Mouse (Mus musculus) liver, embryonic 12.5 days (tissue): Measurements from ENCODE around the gene Snrnp25. TPM values are rescaled to one million over a fixed set of nuclear protein-coding genes. Genes with fewer than 3 reads are reported as not detected.
"Not testable (repeated sequence)": the region's sequence is repeated elsewhere in the genome, so short reads cannot be mapped to it uniquely, and the experiment has no call there.

Experiments
- ATAC-seq: fragments of 200-750 bp; cut with Nextera tagmentation; 2 replicates; pipeline ENCODE4 v1.8.0; 2017; ENCODE audit warnings: moderate number of reproducible peaks, mild to moderate bottlenecking, moderate library complexity
- H3K27ac ChIP-seq: fragments of 300-500 bp; sonication (generic); 2 replicates; pipeline ENCODE4 v1.5.1; 2016; ENCODE audit warnings: mild to moderate bottlenecking
- H3K27me3 ChIP-seq: fragments of 300-500 bp; sonication (generic); replicated peaks from 2 replicates; pipeline ENCODE4 v1.6.1; 2016; ENCODE audit warnings: mild to moderate bottlenecking, moderate library complexity
- H3K36me3 ChIP-seq: fragments of 300-500 bp; sonication (generic); 2 replicates; pipeline ENCODE4 v1.6.1; 2016; ENCODE audit warnings: mild to moderate bottlenecking, moderate library complexity
- H3K4me1 ChIP-seq: fragments of 300-500 bp; sonication (generic); 2 replicates; pipeline ENCODE4 v1.6.1; 2016
- H3K4me2 ChIP-seq: fragments of 300-500 bp; sonication (generic); 2 replicates; pipeline ENCODE4 v1.6.1; 2016; ENCODE audit warnings: mild to moderate bottlenecking, moderate library complexity
- H3K4me3 ChIP-seq: fragments of 300-500 bp; sonication (generic); 2 replicates; pipeline ENCODE4 v1.5.1; 2016; ENCODE audit warnings: mild to moderate bottlenecking, moderate library complexity
- H3K9ac ChIP-seq: fragments of 300-500 bp; sonication (generic); 2 replicates; pipeline ENCODE4 v1.6.1; 2016; ENCODE audit warnings: mild to moderate bottlenecking, moderate library complexity
- H3K9me3 ChIP-seq: fragments of 300-500 bp; sonication (generic); replicated peaks from 2 replicates; pipeline ENCODE4 v1.6.1; 2016; ENCODE audit warnings: mild to moderate bottlenecking, moderate library complexity
- WGBS: fragments of 180-500 bp; shearing (Covaris S2); methylation state at CpG from one replicate; pipeline ENCODE4 v1.1.7; 2016; ENCODE audit not compliant: insufficient replicate concordance; 5-methylcytosine and 5-hydroxymethylcytosine counted together
- polyA plus RNA-seq: library from polyadenylated mRNA; unstranded; fragments of >200 nt; fragmentation: Nextera tagmentation; extraction: Ambion mirVana; gene quantifications from 2 replicates; pipeline ENCODE4 v1.2.1, GENCODE M21; 2016

Gene Snrnp25
- polyA plus RNA-seq, 1 experiment from 2014 or later: 103 TPM

DNA sequence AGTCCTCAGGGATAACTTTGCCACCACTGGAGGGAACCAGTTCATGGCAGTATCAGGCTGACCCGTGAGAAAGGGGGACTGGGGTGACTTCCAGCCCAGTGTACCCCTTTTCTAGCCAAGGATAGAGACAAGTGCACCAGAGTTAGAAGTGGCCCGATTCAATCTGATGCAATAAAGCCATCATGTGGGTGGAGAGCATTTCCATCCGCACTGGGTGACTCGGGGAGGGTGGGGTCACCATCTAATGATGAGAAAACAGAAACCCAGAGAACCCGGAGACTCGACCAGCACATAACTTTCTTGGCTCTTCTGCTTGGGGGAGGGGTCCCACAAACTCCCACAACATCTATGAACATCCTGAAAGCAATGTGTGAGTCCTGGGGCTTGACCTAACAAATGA lies 8.5 kb upstream of the Snrnp25 start:
- 34% methylated on average over 6 of the region's 6 CpGs for WGBS
- no peak for ATAC-seq
- H3K36me3 ChIP-seq: no peaks in the 10 kb centered on the region
- no peak overlapping the region for H3K27ac ChIP-seq
- H3K9ac ChIP-seq: no peak overlapping the region
- H3K9me3 ChIP-seq: no peaks in the 10 kb centered on the region
- no peak overlapping the region for H3K4me3 ChIP-seq
- peaks cover 58% of the 10 kb centered on the region for H3K4me1 ChIP-seq
- no peaks in the 10 kb centered on the region for H3K27me3 ChIP-seq
- H3K4me2 ChIP-seq: no peak overlapping the region

DNA sequence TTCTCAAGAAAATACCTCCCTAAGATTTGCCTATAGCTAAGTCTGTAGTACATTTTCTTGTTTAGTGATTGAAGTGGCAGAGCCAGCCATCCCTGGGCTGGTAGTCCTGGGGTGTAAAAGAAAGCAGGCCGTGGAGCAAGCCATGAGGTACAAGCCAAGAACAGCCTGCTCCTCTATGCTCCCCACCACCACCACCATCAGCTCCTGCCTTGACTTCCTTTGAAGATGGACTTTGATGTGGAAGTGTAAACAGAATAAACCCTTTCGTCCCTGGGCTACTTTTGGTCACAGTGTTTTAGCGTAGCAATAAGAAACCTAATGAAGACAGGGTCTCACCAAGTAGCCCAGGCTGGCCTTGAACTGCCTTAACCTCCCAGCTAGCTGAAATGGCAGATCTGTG lies 7.4 kb upstream of the Snrnp25 start:
- no peak overlapping the region for H3K4me3 ChIP-seq
- no peaks in the 10 kb centered on the region for H3K27me3 ChIP-seq
- peaks cover 58% of the 10 kb centered on the region for H3K4me1 ChIP-seq
- 45% methylated on average over 3 of the region's 3 CpGs for WGBS
- ATAC-seq: no peak
- no peak overlapping the region for H3K27ac ChIP-seq
- H3K4me2 ChIP-seq: no peak overlapping the region
- no peaks in the 10 kb centered on the region for H3K9me3 ChIP-seq
- no peak overlapping the region for H3K9ac ChIP-seq
- H3K36me3 ChIP-seq: no peaks in the 10 kb centered on the region

DNA sequence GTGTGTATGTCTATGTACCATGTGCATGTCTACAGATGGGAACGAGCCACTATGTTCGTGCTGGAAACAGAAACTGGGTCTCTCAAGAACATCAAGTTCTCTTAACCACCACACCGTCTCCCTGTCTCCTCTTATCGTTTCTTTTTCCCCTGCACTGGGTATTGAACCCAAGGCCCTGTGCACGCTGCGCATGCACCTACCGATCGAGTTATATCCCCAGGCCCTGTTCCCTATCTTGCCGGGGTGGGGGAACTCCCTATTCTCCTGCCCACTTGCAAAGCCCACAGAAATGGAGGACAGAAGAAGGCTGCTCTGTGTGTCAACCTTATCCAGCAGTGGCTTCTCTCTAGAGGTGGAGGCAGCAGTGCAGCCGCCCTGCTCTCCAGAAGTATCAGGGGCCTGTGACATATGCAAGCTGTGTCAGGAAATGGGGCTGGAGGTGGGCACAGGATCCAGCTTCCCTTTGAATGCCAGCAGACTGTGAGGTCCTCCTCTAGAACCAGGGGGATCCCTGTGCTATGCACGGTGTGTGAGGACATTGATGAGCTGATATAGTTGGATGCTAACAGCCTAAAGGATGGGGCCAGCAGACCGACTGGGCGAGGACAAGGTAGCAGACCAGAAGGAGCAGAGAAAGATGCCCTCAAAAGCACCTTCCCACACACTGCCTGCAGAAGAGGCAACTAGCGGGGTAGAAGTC lies 6.8 kb upstream of the Snrnp25 start:
- Histone ChIP-seq H3K9ac (no peak overlapping the region), H3K4me3 (no peak overlapping the region), H3K9me3 (no peaks in the 10 kb centered on the region), H3K4me1 (peaks cover 61% of the 10 kb centered on the region), H3K27ac (0 out of 2 replicates have a peak overlapping the region, but pooled peaks have one; percentile 1), H3K36me3 (no peaks in the 10 kb centered on the region), H3K27me3 (no peaks in the 10 kb centered on the region), H3K4me2 (peak overlapping the region; percentile 34; the same call in 1 of the 2 replicates)
- ATAC-seq: no peak
- 46% methylated on average over 14 of the region's 14 CpGs for WGBS

DNA sequence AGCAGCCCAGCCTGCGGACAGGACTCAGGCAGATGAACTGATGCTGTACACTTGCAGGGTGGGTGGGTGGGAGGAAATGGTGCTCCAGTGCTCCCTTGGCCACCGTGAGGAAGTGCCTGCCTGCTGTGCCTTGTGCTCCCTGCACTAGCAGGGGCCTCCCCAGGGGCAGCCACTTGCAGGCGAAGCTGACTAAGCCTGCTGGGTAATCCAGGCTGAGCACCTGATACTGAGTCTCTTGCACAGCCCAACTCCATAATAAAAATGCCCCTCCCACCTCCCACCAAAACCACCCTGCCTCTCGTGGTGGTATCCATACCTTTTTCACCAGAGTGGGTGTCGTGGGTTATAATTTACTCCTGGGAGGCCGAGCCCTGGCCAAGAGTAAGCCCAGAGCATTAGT lies 6.0 kb upstream of the Snrnp25 start:
- Histone ChIP-seq H3K36me3 (no peaks in the 10 kb centered on the region), H3K27ac (0 out of 2 replicates have a peak overlapping the region, but pooled peaks have one; percentile 13), H3K27me3 (no peaks in the 10 kb centered on the region), H3K9ac (peak overlapping the region; percentile 17), H3K4me2 (peak overlapping the region; percentile 34), H3K4me3 (no peak overlapping the region), H3K4me1 (peaks cover 69% of the 10 kb centered on the region), H3K9me3 (no peaks in the 10 kb centered on the region)
- 16% methylated on average over 6 of the region's 6 CpGs for WGBS
- ATAC-seq: peak; percentile 55

DNA sequence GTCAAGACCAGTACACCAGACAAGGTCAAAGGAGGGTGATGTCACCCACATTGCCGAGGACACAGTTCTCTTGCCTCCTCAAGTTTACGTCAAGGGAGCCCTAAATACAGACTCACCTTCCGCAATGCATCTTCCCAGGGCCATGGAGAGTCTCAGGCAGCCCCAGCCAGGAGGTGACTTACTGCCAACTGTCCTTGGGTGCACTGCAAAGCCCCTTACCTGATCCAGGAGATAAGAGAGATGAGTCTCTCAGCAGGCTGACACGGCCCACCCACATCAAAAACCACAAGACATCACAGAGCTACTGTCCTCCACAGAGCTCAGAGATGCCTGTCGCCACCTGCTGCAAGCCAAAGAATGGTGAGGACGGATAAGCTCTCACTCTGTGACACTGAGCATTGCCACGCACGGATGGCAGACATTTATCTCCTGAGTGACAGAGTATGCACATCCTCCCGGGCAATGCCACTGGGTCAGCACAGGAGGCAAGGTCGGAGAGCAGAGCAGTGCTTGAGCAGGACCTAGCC lies 5.1 kb upstream of the Snrnp25 start, which contains the start of gene Il9r:
Gene Il9r, minus strand, starts transcription at position 205 of the 527 bp plus-strand sequence.
- 17% methylated on average over 10 of the region's 10 CpGs for WGBS
- Histone ChIP-seq H3K27ac (0 out of 2 replicates have a peak within 1 kb of the TSS, but pooled peaks have one; percentile 13), H3K9me3 (no peaks in the 10 kb centered on the region)

DNA sequence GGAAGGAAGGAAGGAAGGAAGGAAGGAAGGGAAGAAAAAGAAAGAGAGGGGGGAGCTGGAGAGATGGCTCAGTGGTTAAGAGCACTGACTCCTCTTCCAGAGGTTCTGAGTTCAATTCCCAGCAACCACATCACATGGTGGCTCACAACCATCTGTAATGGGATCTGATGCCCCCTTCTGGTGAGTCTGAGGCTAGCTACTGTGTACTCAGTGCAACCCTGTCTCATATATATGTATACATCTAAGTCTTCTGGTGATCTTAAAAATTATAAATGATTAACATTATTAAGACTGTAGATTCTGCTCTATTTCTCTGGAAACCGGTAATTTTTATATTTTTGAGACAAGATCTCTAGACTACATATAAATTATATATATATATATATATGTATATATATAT lies 4.2 kb upstream of the Snrnp25 start:
- H3K4me2 ChIP-seq, H3K9me3 ChIP-seq, H3K36me3 ChIP-seq, H3K4me3 ChIP-seq, H3K27ac ChIP-seq, H3K9ac ChIP-seq, H3K27me3 ChIP-seq, ATAC-seq: not testable (repeated sequence)
- 56% methylated on average over 1 of the region's 1 CpGs for WGBS
- peaks cover 70% of the 10 kb centered on the region for H3K4me1 ChIP-seq

More for the DNA sequence above, 5.1 kb upstream of the Snrnp25 start, which contains the start of gene Il9r:
- Histone ChIP-seq H3K4me3 (no peak within 1 kb of the TSS), H3K4me2 (peak within 1 kb of the TSS; percentile 34), H3K9ac (peak within 1 kb of the TSS; percentile 17), H3K4me1 (peaks cover 75% of the 10 kb centered on the region), H3K27me3 (no peaks in the 10 kb centered on the region), H3K36me3 (no peaks in the 10 kb centered on the region)
- ATAC-seq: 0 out of 2 replicates have a peak, but pooled peaks have one; percentile 4

DNA sequence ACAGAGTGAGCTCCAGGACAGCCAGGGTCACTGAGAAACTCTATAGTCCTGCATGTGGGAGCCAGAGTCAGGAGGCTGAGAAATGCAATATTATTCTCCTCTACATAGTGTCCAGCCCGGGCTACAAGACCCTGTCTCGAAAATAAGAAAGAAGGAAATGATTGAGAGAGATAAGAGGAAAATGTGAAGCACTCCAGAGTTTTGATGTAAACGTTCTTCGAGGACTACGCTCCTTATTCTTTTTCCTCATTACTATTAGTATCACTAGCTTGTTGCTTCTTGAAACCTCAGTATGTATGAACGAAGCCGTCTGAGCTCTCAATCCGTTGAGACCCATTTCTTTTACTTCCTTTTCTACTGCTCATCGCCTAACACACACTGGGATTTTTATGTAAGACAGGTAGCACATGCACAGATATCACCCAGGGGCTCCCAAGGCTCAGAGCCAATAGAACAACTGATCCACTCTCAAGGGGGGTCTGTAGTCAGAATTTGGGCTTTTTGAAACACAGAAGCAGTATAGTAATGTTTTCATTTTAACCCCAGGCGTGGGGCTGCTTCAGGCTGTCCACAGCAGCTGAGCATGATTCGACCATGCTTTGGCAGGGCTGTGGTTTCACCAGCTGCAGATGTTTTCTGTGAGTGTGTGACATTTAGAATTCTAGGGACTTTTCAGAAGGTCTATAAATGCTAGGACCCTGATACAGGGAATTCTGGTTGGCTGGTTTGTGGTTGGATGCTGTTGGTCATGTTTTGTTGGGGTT lies 3.1 kb upstream of the Snrnp25 start:
- ATAC-seq: no peak
- Histone ChIP-seq H3K9ac (no peak overlapping the region), H3K27ac (no peak overlapping the region)

DNA sequence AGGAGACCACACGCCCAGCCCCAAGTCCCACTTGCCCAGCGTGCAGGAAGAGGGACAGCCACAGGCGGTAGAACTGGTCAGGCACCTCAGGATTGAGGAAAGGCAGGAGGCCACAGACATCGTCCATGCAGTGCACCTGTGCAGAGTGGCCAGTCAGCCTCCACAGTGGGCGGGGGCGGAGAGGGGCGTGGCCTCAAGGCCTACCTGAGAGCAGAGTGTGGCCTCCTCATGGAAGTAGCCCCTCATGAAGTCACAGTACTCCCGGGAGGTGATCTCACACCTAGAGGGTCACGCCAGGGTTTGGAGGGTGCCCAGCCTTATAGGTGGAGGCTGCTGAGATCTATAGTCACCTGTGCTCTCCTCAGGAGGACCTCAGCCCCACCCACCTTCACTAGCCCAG lies 5.4 kb downstream of the Snrnp25 start:
- Histone ChIP-seq H3K4me2 (no peak overlapping the region), H3K9ac (no peak overlapping the region), H3K4me1 (peaks cover 14% of the 10 kb centered on the region), H3K9me3 (no peaks in the 10 kb centered on the region), H3K27me3 (no peaks in the 10 kb centered on the region), H3K4me3 (no peak overlapping the region), H3K36me3 (peaks cover 83% of the 10 kb centered on the region), H3K27ac (no peak overlapping the region)
- ATAC-seq: no peak
- WGBS: 82% methylated on average over 9 of the region's 9 CpGs

More for the DNA sequence above, 3.1 kb upstream of the Snrnp25 start:
- peaks cover 69% of the 10 kb centered on the region for H3K4me1 ChIP-seq
- no peaks in the 10 kb centered on the region for H3K9me3 ChIP-seq
- WGBS: 48% methylated on average over 11 of the region's 11 CpGs
- no peak overlapping the region for H3K4me2 ChIP-seq
- H3K36me3 ChIP-seq: peaks cover 7% of the 10 kb centered on the region
- no peaks in the 10 kb centered on the region for H3K27me3 ChIP-seq
- no peak overlapping the region for H3K4me3 ChIP-seq

DNA sequence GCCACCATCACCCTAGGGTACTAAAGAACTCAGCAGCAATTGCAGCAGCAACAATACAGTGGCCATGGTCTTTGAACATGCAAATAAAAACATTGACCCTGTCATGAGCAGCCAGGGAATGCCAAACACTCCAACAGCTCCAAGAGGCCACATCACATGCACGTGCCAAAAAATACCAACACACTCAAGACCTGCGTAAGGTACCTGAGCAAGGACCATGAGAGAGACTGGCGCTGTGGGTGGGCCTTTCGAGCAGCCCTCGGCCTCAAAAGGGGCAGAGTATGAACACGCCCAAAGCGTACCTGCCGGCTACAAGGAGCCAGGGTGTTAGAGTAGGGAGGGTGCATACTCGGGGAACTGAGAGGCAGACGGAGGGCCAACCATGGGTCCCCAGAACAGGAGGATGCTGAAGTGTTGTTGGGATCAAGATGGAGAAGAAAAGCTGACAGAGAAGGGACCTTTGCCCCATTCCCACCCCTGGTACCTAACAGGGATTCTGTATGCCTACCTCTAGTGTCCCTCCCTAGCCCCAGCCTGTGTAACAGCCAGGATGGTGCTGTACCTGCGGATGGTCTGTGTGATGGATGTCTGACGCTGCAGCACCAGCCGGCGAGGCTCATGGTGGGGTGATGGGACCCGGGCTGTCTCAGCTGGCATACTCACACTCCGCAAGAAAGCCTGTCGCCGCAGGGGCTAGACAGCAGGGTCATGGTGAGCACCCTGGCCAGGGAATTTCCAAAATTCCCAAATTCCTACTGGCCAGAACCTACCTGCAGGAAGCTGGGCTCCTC lies 10.4 kb downstream of the Snrnp25 start:
- no peak overlapping the region for H3K4me3 ChIP-seq
- H3K4me2 ChIP-seq: no peak overlapping the region
- 80% methylated on average over 18 of the region's 18 CpGs for WGBS
- no peaks in the 10 kb centered on the region for H3K9me3 ChIP-seq
- H3K36me3 ChIP-seq: peaks cover 48% of the 10 kb centered on the region
- no peak for ATAC-seq
- H3K4me1 ChIP-seq: peaks cover 27% of the 10 kb centered on the region
- H3K27ac ChIP-seq: no peak overlapping the region
- peaks cover 29% of the 10 kb centered on the region for H3K27me3 ChIP-seq
- no peak overlapping the region for H3K9ac ChIP-seq

DNA sequence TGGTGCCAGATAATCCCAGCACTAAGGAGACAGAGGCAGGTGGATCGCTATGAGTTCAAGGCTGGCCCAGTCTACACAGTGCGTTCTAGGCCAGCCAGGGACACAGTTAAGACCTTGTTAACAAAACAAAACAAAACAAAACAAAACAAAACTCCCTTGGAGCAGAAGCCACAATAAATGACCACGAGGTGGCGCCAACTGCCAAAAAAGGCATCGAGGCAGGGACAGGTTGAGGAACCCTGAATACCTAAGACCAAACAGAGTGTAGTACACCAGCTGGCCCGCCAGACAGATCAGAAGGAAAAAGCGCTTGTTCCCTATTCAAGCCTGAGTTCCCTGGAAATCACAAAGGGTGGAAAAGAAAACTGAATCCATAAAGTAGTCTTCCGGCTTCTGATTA lies 11.6 kb downstream of the Snrnp25 start:
- Histone ChIP-seq H3K4me2 (0 out of 2 replicates have a peak overlapping the region, but pooled peaks have one; percentile 3), H3K4me1 (peaks cover 40% of the 10 kb centered on the region), H3K36me3 (peaks cover 36% of the 10 kb centered on the region), H3K4me3 (no peak overlapping the region), H3K9ac (peak overlapping the region; percentile 54), H3K27ac (peak overlapping the region; percentile 46; the same call in 1 of the 2 replicates), H3K27me3 (peaks cover 42% of the 10 kb centered on the region), H3K9me3 (no peaks in the 10 kb centered on the region)
- ATAC-seq: 0 out of 2 replicates have a peak, but pooled peaks have one; percentile 16
- 23% methylated on average over 8 of the region's 8 CpGs for WGBS

DNA sequence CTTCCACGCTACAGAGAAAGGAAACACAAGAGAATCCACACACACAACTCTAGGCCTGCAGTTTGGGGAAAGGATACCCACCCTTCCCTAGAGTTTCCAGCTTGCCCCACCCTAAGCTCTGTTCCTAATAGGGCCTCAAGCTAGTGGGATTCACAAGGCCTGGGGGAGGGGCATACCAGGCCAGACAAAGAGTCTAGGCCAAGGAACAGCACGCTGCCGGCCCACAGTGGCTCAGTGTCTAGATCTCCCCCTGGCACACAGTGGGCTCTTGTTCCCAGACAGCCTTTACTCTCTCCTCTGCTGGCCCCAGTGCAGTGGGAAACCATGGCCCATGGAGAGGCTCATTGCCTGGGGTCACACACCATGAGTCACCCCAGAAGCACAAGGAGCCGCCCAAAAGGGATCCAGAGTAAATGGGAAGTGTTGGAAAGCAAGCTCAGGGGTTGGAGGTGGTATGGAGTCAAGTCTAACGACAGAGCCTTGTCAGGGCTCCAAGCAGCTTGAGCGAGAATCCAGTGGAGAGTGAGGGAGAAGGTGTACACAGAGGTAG lies 13.4 kb downstream of the Snrnp25 start:
- Histone ChIP-seq H3K4me3 (no peak overlapping the region), H3K27ac (no peak overlapping the region), H3K36me3 (peaks cover 19% of the 10 kb centered on the region), H3K9ac (peak overlapping the region; percentile 34; the same call in 1 of the 2 replicates), H3K9me3 (no peaks in the 10 kb centered on the region), H3K4me2 (no peak overlapping the region), H3K27me3 (peaks cover 59% of the 10 kb centered on the region), H3K4me1 (peaks cover 54% of the 10 kb centered on the region)
- WGBS: 50% methylated on average over 6 of the region's 6 CpGs
- no peak for ATAC-seq
